Mouse (Mus musculus): Measurements from ENCODE around the gene Dupd1.
A peak's percentile ranks its signal among the peaks of the same experiment; 100 is the strongest.
"Not testable (repeated sequence)": the region's sequence is repeated elsewhere in the genome, so short reads cannot be mapped to it uniquely, and the experiment has no call there.

The Dupd1 gene

GRCm38 (mm10) chr14:21670422-21671006 is 43.9 kb downstream of the Dupd1 start:
- DNase-seq: not testable (repeated sequence)

DNA sequence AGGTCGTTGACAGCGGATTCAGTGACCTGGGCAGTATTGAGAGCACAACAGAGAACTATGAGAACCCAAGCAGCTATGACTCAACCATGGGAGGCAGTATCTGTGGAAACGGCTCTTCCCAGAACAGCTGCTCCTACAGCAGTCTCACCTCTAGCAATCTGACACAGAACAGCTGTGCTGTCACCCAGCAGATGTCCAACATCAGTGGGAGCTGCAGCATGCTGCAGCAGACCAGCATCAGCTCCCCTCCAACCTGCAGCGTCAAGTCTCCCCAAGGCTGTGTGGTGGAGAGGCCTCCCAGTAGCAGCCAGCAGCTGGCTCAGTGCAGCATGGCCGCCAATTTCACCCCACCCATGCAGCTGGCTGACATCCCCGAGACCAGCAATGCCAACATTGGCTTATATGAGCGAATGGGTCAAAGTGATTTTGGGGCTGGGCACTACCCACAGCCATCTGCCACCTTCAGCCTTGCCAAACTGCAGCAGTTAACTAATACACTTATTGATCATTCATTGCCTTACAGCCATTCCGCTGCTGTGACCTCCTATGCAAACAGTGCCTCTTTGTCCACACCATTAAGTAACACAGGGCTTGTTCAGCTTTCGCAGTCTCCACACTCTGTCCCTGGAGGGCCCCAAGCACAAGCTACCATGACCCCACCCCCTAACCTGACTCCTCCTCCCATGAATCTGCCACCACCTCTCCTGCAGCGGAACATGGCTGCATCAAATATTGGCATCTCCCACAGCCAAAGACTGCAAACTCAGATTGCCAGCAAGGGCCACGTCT is 44.5 kb downstream of the Dupd1 start:
- DNase-seq: no peak

DNA sequence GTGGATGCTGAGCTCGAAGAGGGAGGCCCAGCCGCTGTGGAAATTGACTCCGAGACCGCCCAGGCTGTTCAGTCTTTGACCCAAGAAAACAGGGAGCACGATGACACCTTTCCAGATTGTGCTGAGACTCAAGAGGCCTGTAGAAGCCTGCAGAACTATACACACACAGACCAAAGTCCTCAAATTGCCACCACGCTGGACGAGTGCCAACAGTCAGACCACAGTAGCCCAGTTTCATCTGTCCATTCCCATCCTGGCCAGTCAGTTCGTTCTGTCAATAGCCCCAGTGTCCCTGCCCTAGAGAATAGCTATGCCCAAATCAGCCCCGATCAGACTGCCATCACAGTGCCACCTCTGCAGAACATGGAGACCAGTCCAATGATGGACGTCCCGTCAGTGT is 45.2 kb downstream of the Dupd1 start:
- no peak for DNase-seq

- DNase-seq: no peak
These were observed 51.8 kb downstream of the Dupd1 start for GRCm38 (mm10) chr14:21662465-21663142.

- peak; percentile 60 to 62 for DNase-seq
These were observed 54.7 kb downstream of the Dupd1 start for GRCm38 (mm10) chr14:21659652-21660051.

GRCm38 (mm10) chr14:21659155-21659554 is 55.2 kb downstream of the Dupd1 start:
- DNase-seq: no peak

DNA sequence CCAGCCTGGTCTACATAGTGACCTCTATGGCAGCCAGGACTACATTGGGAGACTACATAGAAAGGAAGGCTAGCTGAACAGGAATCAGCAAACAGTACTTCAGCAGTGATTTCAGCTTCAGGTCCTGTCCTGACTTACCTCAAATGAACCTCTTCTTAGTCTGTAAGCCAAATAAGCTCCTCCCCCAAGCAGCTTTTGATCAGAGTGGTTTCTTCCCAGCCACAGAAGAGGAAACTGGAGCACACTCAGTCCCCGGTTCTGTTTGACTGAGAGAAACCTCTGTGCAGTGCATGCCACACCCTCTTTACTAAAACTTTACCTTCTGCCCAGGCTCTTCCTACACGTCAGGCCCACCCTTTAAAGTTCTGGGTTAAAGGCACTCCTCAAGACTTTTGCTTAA is 60.6 kb downstream of the Dupd1 start:
- DNase-seq: peak in 1 of 2 experiments; percentile 3

DNA sequence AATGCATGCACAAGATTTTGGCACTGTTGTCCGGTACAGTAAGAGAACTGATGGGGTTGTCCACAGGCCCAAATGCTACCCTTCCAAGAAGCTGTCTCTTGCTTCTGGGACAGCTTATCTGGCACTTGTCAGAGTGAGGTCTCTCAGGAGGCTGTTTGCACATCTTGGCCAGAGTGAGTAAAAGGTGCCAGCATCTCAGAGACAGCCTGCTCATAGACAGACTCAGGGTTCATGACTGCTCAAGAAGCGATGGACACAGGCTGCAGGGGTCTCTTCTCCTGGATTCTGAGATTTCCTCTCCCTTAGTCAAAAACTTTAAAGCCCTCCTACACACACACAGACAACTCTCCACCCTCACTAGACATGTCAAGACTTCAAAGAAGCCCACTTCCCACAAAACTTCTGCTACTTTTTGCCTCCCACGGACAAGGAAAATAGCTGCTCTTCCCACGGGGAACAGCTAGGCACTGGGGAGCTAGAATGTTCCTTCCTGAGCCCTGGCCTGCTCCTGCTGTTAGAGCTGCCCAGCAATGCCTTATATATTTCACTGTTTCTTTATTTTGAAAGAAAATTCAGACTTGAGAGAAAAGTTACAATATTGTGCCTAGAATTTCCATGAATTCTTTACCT is 73.5 kb downstream of the Dupd1 start:
- no peak for DNase-seq

DNA sequence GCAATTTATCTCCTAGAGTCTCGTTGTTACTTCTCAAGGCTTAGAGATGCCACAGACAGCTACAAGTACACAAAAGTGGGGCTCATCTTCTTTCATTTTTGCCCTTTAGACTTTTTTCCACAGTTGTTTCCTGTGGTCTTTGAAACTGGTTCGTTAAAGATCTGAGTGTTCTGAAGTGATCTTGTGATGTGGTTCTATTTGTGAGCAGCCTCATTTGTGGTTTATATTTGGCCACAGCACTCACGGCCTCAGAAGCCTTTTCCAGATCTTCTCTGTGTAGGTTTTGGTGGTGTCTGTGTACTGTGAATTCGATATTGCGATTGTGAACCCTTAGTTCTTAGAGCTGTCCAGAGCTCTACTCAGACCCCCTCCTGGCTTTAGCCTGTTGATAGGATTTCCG is 77.8 kb downstream of the Dupd1 start:
- DNase-seq: no peak

- DNase-seq: no peak
These were observed 82.6 kb downstream of the Dupd1 start for GRCm38 (mm10) chr14:21631665-21632200.
